Mouse (Mus musculus): ENCODE results near the gene Olfr815.
"Not testable (repeated sequence)": the region's sequence is repeated elsewhere in the genome, so short reads cannot be mapped to it uniquely, and the experiment has no call there.

Gene Olfr815

DNA sequence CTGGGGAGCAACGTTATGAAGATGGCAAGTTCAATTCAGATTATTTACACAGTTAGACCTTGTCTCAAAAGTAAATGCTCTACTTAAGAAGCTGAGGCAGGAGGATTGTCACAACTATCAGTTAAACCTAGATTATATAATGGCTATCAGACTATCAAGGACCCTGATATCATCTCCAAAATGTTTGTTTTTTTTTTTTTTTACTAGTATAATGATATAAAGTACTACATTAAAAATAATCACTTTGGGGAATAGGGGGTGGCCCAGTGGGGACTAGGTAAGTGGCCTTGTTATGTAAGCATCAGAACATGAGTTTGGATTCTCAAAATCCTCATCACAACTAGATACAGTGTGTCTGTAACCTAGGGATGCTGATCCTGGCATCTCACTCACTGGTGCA lies at the start of gene Olfr815:
TSS of gene Olfr815 (minus strand) at position 101 of the 400 bp plus-strand sequence.
- DNase-seq, result not testable (repeated sequence)

DNA sequence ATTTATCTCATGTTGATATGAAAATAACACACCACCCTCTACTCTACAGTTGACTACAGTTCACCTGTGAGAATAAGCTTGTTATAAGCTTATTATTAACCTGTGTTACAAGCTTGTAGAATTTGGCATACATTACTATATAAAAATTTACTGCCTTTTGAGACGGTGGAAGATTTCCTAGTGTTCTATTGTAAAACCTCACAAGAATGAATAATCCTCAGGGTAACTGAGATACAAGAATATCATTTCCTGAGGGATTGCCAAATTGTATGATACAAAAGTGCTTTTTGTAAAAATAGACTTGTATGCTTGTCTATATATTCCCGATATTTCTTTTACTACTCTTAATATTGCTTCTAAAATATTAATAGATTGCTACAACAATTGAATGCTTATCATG lies 43.3 kb upstream of the Olfr815 start, which contains the start of gene Olfr818:
TSS of gene Olfr818 (minus strand) at position 101 of the 400 bp plus-strand sequence.
- no peak for DNase-seq

DNA sequence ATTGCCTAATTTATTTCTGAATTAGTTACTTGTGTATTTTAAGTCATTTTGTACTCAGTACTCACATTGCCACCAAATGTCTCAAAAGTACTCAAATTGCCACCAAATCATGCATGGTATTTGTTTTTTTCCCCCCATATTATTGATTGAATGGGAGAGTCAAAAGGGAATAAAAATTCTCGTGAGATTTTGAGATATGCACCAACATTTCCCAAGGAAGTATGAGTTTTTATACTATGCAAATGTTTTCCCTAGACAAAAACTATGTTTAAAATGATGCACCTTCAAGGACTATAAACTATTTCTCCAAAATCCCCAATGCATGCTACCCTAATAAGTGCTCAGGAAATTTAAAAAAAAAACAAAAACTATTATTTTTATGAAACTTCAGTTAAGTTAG lies 9.8 kb upstream of the Olfr815 start, which contains the start of gene Olfr816:
TSS of gene Olfr816 (minus strand) at position 101 of the 400 bp plus-strand sequence.
- no peak for DNase-seq

DNA sequence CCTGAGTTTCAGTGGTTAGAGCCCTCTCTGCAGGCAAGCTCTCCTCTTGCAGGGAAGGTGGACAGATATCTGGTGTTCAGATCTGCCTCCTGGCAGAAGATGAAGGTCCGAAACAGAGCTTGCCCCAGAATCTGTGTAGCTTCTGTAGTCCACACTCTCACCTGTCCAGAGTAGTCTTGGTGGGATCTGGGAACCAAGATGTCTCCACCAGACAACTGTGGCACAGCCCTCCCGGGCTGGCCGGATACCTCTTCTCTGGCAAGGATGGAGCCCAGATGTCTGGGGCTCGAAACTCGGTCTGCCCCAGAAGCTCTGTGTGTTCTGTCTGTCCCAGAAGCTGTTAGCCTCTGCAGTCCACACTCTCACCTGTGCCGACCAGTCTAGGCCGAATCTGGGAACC lies 19.7 kb downstream of the Olfr815 start:
- no peak for DNase-seq

DNA sequence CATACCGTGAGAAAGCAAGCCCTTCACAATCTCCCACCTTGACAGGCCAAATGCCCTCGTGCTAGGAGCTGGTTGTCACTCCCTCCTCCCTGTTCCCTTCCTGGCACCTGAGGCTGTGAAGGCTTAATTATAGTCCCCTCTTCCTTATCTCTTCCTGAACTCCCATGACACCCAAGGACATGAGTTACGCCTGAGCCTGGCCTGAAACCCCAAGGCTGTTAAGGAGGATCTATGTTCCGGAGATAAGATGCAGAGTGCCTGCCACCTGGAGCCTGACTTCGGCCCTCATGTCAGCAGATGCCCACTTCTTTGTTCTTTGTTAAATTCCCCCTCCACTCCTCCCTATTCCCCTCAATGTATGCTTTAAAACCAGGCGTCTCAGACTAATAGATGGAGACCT lies 20.2 kb downstream of the Olfr815 start:
- not testable (repeated sequence) for DNase-seq

DNA sequence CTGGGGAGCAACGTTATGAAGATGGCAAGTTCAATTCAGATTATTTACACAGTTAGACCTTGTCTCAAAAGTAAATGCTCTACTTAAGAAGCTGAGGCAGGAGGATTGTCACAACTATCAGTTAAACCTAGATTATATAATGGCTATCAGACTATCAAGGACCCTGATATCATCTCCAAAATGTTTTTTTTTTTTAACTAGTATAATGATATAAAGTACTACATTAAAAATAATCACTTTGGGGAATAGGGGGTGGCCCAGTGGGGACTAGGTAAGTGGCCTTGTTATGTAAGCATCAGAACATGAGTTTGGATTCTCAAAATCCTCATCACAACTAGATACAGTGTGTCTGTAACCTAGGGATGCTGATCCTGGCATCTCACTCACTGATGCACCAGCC lies 25.9 kb downstream of the Olfr815 start, which contains the start of gene Olfr814:
TSS of gene Olfr814 (minus strand) at position 101 of the 400 bp plus-strand sequence.
- not testable (repeated sequence) for DNase-seq

DNA sequence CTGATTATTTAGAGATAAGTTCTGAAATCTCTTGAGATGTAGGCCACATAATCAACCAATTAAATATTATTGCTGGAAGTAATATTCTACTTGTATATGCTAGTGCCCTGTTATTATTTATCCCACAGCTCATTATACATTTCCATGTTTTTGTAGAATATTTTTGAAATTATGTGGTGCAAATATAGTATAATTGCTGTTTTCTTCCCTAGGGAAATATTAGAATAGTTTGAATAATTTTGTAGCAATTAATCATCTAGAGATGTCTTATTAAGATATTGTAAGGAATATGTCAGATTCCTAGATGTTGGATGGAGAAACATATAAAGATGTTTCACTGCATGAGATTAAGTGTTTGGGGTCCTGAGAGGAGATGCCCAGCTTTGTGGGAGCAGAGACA lies 50.6 kb downstream of the Olfr815 start, which contains the start of gene Olfr813:
TSS of gene Olfr813 (plus strand) at position 301 of the 400 bp plus-strand sequence.
- no peak for DNase-seq
